Mouse (Mus musculus) heart, adult 2 months (tissue): ENCODE results near the gene Tom1l2.

Experiments used
- CTCF ChIP-seq: fragments of 200-600 bp; IDR thresholded peaks from 2 replicates; pipeline ENCODE4 v1.8.1; 2022; ENCODE audit warnings: antibody characterized with exemption, mild to moderate bottlenecking, moderate library complexity
- POLR2A ChIP-seq: fragments of 200-500 bp; IDR thresholded peaks from 2 replicates; pipeline ENCODE4 v1.6.1; 2011; ENCODE audit warnings: mild to moderate bottlenecking, low read depth, low read length, control low read depth; ENCODE audit not compliant: insufficient read depth

DNA sequence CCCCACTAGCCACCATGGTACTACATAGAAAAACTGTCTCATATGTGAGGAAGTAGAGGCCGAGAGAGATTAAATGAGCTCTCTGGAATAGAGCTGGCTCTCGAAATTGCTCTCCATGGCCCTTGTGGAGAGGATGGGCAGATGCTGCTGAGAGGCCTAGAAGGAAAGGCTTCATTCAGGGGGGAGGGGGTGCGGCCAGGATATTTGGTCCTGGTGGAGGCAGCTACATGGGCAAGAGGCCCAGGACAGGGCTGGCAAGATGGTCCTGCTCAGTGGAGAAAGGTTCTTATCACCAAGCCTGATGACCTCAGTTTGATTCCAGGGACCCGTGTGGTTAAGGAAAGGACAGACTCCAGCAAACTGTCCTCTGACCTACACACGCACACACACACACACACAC, 33.2 kb upstream of the Tom1l2 start:
- TF ChIP-seq CTCF, result no peak
- no peak for TF ChIP-seq POLR2A
